Mouse (Mus musculus): ENCODE measurements at regions not wholly inside any gene's neighbourhood (a gene's known extent, or its start where the extent isn't known, plus 50 kb on each side); places are given as distances from the start of the nearest gene placed in this dataset.

DNA sequence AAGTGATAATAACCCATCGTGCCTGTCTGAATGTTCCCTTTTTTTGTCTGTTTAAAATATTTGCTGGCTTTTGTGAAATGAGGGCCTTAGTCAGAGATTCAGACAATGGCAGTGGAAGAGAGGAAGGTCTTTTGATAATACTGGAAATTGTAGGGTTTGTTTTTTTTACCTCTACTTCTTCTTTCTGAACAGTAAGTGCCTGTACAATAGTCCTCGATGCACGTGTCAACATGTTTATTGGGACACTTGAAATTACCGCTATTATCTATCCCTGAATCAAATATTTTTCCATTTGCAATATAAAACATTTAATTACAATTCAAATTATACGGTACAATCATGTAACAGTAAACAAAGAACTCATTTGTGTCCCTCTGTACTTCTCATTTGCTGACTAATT is 733.5 kb downstream of the Fam19a2 start:
- no peak overlapping the region for H3K4me3 ChIP-seq
- DNase-seq (ENCODE audit: low spot score in 2 of 2), result no peak
- H3K27ac ChIP-seq, result no peak overlapping the region
- no peak for TF ChIP-seq CTCF (conservative IDR thresholded peaks at IDR 0.05)

- TF ChIP-seq CTCF (conservative IDR thresholded peaks at IDR 0.05), result no peak
- Histone ChIP-seq H3K4me3 (no peak overlapping the region), H3K27ac (no peak overlapping the region)
- no peak for DNase-seq (ENCODE audit: low spot score in 2 of 2)
These were observed 735.2 kb downstream of the Fam19a2 start for GRCm38 (mm10) chr10:123998959-123999358.

GRCm38 (mm10) chr10:124045031-124045430 is 781.2 kb downstream of the Fam19a2 start:
- Histone ChIP-seq H3K27ac (no peak overlapping the region), H3K4me3 (no peak overlapping the region)
- DNase-seq (ENCODE audit: low spot score in 2 of 2), result no peak
- no peak for TF ChIP-seq CTCF (conservative IDR thresholded peaks at IDR 0.05)

GRCm38 (mm10) chr10:124045791-124046190 is 782.0 kb downstream of the Fam19a2 start:
- no peak for TF ChIP-seq CTCF (conservative IDR thresholded peaks at IDR 0.05)
- no peak overlapping the region for H3K27ac ChIP-seq

DNA sequence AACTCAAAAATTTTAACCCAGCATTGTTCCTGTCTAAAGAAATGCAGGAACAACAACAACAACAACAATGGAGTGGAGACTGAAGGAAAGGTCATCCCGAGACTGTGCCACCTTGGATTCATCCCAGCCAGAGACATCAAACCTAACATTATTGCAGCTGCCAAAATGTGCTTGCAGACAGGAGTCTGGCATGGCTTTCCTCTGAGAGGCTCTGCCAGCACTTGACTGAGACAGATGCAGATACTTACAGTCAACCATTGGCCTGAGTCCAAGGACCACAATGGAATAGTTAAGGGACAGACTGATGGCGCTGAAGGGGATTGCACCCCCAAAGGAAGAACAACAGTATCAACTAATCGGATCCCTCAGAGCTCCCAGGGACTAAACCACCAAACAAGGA is 819.0 kb downstream of the Fam19a2 start:
- Histone ChIP-seq H3K4me3 (no peak overlapping the region), H3K27ac (no peak overlapping the region)
- TF ChIP-seq CTCF (conservative IDR thresholded peaks at IDR 0.05), result no peak
- DNase-seq (ENCODE audit: low spot score in 2 of 2), result no peak

More at GRCm38 (mm10) chr10:124045791-124046190, 782.0 kb downstream of the Fam19a2 start:
- no peak overlapping the region for H3K4me3 ChIP-seq
- DNase-seq (ENCODE audit: low spot score in 2 of 2), result no peak

DNA sequence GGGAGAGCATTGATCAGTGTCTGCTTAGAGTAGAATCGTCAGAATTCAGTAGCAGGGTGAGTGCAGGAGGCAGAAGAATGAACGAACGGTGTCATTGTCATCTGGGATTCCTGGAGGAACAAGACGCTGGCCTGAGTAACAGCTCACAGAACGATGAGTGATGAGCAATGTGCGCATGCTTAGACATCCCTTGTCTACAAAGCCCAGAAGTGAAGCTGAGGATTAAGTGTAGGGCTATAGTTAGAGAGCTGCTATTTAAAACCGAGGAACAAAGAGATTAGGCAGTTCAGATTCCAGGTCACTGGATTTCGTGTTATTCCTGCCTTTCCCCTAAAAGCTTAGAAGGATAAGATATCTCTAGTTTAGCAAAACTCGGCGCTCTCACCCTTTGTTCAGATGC is 826.8 kb downstream of the Fam19a2 start:
- no peak for DNase-seq (ENCODE audit: low spot score in 2 of 2)
- TF ChIP-seq CTCF (conservative IDR thresholded peaks at IDR 0.05), result no peak
- Histone ChIP-seq H3K4me3 (no peak overlapping the region), H3K27ac (no peak overlapping the region)

- DNase-seq (ENCODE audit: low spot score in 2 of 2), result no peak
- TF ChIP-seq CTCF (conservative IDR thresholded peaks at IDR 0.05), result no peak
- no peak overlapping the region for H3K4me3 ChIP-seq
- H3K27ac ChIP-seq, result no peak overlapping the region
These were observed 827.6 kb downstream of the Fam19a2 start for GRCm38 (mm10) chr10:124091364-124091763.

- H3K4me3 ChIP-seq, result no peak overlapping the region
- H3K27ac ChIP-seq, result no peak overlapping the region
- no peak for TF ChIP-seq CTCF (conservative IDR thresholded peaks at IDR 0.05)
- DNase-seq (ENCODE audit: low spot score in 2 of 2), result no peak
These were observed 855.8 kb downstream of the Fam19a2 start for GRCm38 (mm10) chr10:124119585-124119984.

GRCm38 (mm10) chr10:124138456-124138855 is 874.7 kb downstream of the Fam19a2 start:
- H3K4me3 ChIP-seq, result no peak overlapping the region
- DNase-seq (ENCODE audit: low spot score in 2 of 2), result no peak
- no peak overlapping the region for H3K27ac ChIP-seq
- no peak for TF ChIP-seq CTCF (conservative IDR thresholded peaks at IDR 0.05)

GRCm38 (mm10) chr10:124142336-124142735 is 878.5 kb downstream of the Fam19a2 start:
- DNase-seq (ENCODE audit: low spot score in 2 of 2), result no peak
- TF ChIP-seq CTCF (conservative IDR thresholded peaks at IDR 0.05), result no peak
- H3K27ac ChIP-seq, result no peak overlapping the region
- H3K4me3 ChIP-seq, result no peak overlapping the region

GRCm38 (mm10) chr10:124146751-124147469 is 883.1 kb downstream of the Fam19a2 start:
- Histone ChIP-seq H3K27ac (no peak overlapping the region), H3K4me3 (no peak overlapping the region)
- DNase-seq (ENCODE audit: low spot score in 2 of 2), result no peak
- 0 out of 2 replicates have a peak, but pooled peaks have one; percentile 4 for TF ChIP-seq CTCF (conservative IDR thresholded peaks at IDR 0.05)

- no peak for TF ChIP-seq CTCF (conservative IDR thresholded peaks at IDR 0.05)
- Histone ChIP-seq H3K27ac (no peak overlapping the region), H3K4me3 (no peak overlapping the region)
- DNase-seq (ENCODE audit: low spot score in 2 of 2), result no peak
These were observed 899.6 kb downstream of the Fam19a2 start for GRCm38 (mm10) chr10:124163441-124163840.

DNA sequence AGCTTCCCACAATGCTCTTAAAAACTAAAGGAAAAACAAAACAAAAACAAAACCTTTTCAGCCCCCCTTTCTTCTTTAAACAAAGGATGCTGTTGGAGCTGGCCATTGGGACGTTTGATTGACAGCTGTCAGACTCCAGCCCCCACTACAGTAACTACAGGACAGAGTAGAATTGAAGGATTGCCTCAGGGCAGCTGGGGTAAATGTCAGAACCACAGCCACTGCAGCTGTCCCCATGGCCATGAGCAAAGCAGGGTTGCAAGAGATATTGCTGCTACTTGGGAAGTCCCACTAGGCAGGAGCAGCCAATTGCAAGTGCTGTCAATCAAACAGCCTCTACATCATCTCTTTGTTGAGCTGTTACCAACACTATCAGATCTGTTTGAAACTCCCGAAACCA is 911.8 kb downstream of the Fam19a2 start:
- no peak for TF ChIP-seq CTCF (conservative IDR thresholded peaks at IDR 0.05)
- no peak overlapping the region for H3K27ac ChIP-seq
- DNase-seq (ENCODE audit: low spot score in 2 of 2), result no peak
- H3K4me3 ChIP-seq, result no peak overlapping the region

DNA sequence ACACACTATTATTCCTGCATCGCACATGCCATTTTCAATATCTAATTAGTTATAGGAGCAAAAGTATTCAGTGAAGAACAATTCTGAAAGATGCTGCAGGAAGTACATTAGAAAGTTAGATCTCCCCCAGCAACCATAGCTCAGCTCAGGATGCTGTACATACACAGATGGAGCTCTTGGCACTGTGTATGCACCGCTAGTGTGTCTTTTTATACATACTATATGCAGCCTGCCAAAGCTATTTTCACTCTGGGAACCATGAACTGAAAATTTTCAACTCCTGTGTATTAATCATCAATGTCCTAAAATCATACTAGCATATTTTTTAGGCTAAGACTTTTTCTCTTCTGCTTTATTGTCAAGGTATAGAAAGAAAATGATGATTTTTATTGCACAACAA is 944.5 kb downstream of the Fam19a2 start:
- DNase-seq (ENCODE audit: low spot score in 2 of 2), result peak in 1 of 2 experiments; percentile 4
- Histone ChIP-seq H3K4me3 (no peak overlapping the region), H3K27ac (no peak overlapping the region)
- no peak for TF ChIP-seq CTCF (conservative IDR thresholded peaks at IDR 0.05)

Data from layer of hippocampus, adult 2 months (tissue).